Mouse (Mus musculus): Measurements from ENCODE around the gene Msrb3. TPM values are rescaled to one million over a fixed set of nuclear protein-coding genes. Genes with fewer than 3 reads are reported as not detected.

The Msrb3 gene
- polyA plus RNA-seq, 1 experiment from 2014 or later, result 8.2 TPM

DNA sequence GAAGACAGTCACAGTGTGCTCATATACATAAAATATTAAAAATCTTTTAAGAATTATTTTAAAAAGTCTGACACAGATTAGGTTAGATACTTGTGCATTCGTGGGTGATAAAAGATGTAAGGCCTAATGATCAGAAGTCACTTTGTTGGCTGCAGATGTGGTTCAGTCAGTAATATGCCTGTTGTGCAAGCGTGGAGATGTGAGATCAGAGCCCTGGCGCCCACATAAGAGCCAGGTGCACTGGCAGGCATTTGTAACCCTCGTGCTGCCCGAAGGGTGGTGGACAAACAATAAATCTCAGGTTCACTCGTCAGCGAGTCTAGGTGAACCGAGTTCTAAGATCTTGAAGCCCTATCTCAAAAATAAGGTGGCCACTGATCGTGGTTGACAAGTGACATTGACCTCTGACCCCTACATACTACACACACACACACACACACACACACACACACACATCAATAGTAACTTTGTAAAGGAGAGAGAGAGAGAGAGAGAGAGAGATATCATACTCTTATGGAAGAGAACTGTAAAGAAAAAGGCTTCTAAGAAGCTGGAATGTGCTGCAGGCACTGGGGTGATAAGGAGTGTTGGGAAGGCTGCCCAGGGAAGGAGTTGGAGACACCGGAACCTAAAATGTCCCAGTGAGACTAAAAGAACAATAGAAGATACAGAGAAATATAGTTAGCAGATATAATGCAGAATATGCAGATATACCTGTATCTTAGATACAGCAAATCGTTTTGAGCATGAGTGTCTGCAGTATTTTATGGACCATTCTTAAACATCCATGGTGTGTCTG, 10.1 kb upstream of the Msrb3 start:
- Histone ChIP-seq H3K9me3 (ENCODE audit: control insufficient read depth, low read length) (no peaks in the 10 kb centered on the region), H3K9ac (ENCODE audit: low read length) (no peak overlapping the region), H3K36me3 (ENCODE audit: control insufficient read depth, insufficient read depth, low read length) (no peaks in the 10 kb centered on the region), H3K27ac (ENCODE audit: low read depth, low read length) (no peak overlapping the region), H3K27me3 (ENCODE audit: control insufficient read depth, insufficient read depth, low read length) (no peaks in the 10 kb centered on the region), H3K4me2 (ENCODE audit: low read depth, low read length, severe bottlenecking) (no peak overlapping the region), H3K4me1 (replicated peaks; ENCODE audit: control insufficient read depth, insufficient read depth, low read length) (no peaks in the 10 kb centered on the region), H3K4me3 (ENCODE audit: low read depth, low read length) (no peak overlapping the region)
- 92% methylated on average over 11 of the region's 11 CpGs for WGBS
- ATAC-seq (replicated peaks; ENCODE audit: low FRiP score), result no peak
- DNase-seq (ENCODE audit: low spot score), result no peak

- Histone ChIP-seq H3K27me3 (ENCODE audit: control insufficient read depth, insufficient read depth, low read length) (no peaks in the 10 kb centered on the region), H3K4me2 (ENCODE audit: low read depth, low read length, severe bottlenecking) (no peak overlapping the region), H3K9me3 (ENCODE audit: control insufficient read depth, low read length) (no peaks in the 10 kb centered on the region), H3K27ac (ENCODE audit: low read depth, low read length) (no peak overlapping the region), H3K36me3 (ENCODE audit: control insufficient read depth, insufficient read depth, low read length) (no peaks in the 10 kb centered on the region), H3K4me1 (replicated peaks; ENCODE audit: control insufficient read depth, insufficient read depth, low read length) (no peaks in the 10 kb centered on the region), H3K9ac (ENCODE audit: low read length) (no peak overlapping the region), H3K4me3 (ENCODE audit: low read depth, low read length) (no peak overlapping the region)
- ATAC-seq (replicated peaks; ENCODE audit: low FRiP score) (no peak), DNase-seq (ENCODE audit: low spot score) (no peak)
- 88% methylated on average over 10 of the region's 10 CpGs for WGBS
Measured at GRCm38 (mm10) chr10:120904676-120905075, 5.8 kb upstream of the Msrb3 start.

GRCm38 (mm10) chr10:120903843-120904468, 5.1 kb upstream of the Msrb3 start:
- Histone ChIP-seq H3K27ac (ENCODE audit: low read depth, low read length) (no peak overlapping the region), H3K9ac (ENCODE audit: low read length) (no peak overlapping the region), H3K4me1 (replicated peaks; ENCODE audit: control insufficient read depth, insufficient read depth, low read length) (peaks cover 2% of the 10 kb centered on the region; the same call in 1 of the 2 replicates), H3K4me3 (ENCODE audit: low read depth, low read length) (no peak overlapping the region), H3K4me2 (ENCODE audit: low read depth, low read length, severe bottlenecking) (no peak overlapping the region), H3K27me3 (ENCODE audit: control insufficient read depth, insufficient read depth, low read length) (no peaks in the 10 kb centered on the region), H3K9me3 (ENCODE audit: control insufficient read depth, low read length) (no peaks in the 10 kb centered on the region), H3K36me3 (ENCODE audit: control insufficient read depth, insufficient read depth, low read length) (no peaks in the 10 kb centered on the region)
- ATAC-seq (replicated peaks; ENCODE audit: low FRiP score) (no peak), DNase-seq (ENCODE audit: low spot score) (peak; percentile 65)
- WGBS, result 79% methylated on average over 4 of the region's 4 CpGs

DNA sequence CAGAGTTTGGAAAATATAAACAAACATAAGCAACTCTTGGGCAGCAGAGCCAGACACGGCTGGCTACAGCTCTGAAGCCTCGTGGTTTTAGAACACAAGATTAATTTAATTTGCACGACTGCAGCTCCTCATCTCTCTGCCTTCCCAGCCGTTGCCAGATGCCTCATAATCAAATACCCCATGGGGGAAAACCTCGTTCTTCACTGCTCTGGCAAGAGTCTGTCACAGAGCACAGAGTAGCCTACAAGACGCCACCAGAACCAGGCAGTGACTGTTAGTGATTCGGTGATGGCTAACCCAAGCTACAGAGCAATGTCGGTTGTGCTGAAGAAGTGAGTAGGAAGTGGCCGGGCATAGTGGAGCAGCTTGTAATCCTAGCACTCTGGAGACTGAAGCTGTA, 2.8 kb upstream of the Msrb3 start:
- peaks cover 3% of the 10 kb centered on the region; the same call in 1 of the 2 replicates for H3K27me3 ChIP-seq (ENCODE audit: control insufficient read depth, insufficient read depth, low read length)
- H3K9me3 ChIP-seq (ENCODE audit: control insufficient read depth, low read length), result no peaks in the 10 kb centered on the region
- H3K4me3 ChIP-seq (ENCODE audit: low read depth, low read length), result no peak overlapping the region
- no peaks in the 10 kb centered on the region for H3K36me3 ChIP-seq (ENCODE audit: control insufficient read depth, insufficient read depth, low read length)
- H3K4me2 ChIP-seq (ENCODE audit: low read depth, low read length, severe bottlenecking), result no peak overlapping the region
- 78% methylated on average over 9 of the region's 9 CpGs for WGBS
- ATAC-seq (replicated peaks; ENCODE audit: low FRiP score) (no peak), DNase-seq (ENCODE audit: low spot score) (no peak)
- H3K27ac ChIP-seq (ENCODE audit: low read depth, low read length), result no peak overlapping the region
- H3K9ac ChIP-seq (ENCODE audit: low read length), result no peak overlapping the region
- peaks cover 2% of the 10 kb centered on the region; the same call in 1 of the 2 replicates for H3K4me1 ChIP-seq (replicated peaks; ENCODE audit: control insufficient read depth, insufficient read depth, low read length)

GRCm38 (mm10) chr10:120900096-120900495, 1.2 kb upstream of the Msrb3 start:
- no peaks in the 10 kb centered on the region for H3K9me3 ChIP-seq (ENCODE audit: control insufficient read depth, low read length)
- H3K27ac ChIP-seq (ENCODE audit: low read depth, low read length), result no peak overlapping the region
- H3K4me3 ChIP-seq (ENCODE audit: low read depth, low read length), result no peak overlapping the region
- H3K36me3 ChIP-seq (ENCODE audit: control insufficient read depth, insufficient read depth, low read length), result no peaks in the 10 kb centered on the region
- H3K4me2 ChIP-seq (ENCODE audit: low read depth, low read length, severe bottlenecking), result no peak overlapping the region
- peaks cover 3% of the 10 kb centered on the region; the same call in 1 of the 2 replicates for H3K27me3 ChIP-seq (ENCODE audit: control insufficient read depth, insufficient read depth, low read length)
- 68% methylated on average over 13 of the region's 13 CpGs for WGBS
- no peak overlapping the region for H3K9ac ChIP-seq (ENCODE audit: low read length)
- peaks cover 2% of the 10 kb centered on the region; the same call in 1 of the 2 replicates for H3K4me1 ChIP-seq (replicated peaks; ENCODE audit: control insufficient read depth, insufficient read depth, low read length)
- DNase-seq (ENCODE audit: low spot score) (no peak), ATAC-seq (replicated peaks; ENCODE audit: low FRiP score) (no peak)

DNA sequence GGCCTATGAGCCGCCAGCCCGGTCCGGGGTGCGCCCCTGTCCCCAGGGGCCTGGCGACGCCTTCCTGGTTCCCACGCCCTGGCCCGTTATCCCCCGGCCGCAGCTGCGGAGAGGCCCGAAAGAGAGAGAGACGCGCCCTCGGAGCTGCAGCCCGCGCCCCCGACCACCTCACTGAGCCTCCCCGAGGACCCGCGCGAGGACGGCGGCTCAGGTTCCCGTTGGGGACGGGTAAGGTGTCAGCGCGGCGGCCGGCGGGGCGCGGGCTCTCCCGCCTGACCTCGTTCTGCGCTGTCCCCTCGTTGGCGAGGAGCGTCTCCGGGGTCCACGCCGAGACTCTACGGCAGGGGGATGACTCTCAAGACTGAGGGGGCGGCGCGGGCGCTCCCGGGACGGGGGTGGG, 544 bp downstream of the Msrb3 start:
- H3K27me3 ChIP-seq (ENCODE audit: control insufficient read depth, insufficient read depth, low read length), result peaks cover 3% of the 10 kb centered on the region; the same call in 1 of the 2 replicates
- under 1% methylated on average over 35 of the region's 49 CpGs for WGBS

DNA sequence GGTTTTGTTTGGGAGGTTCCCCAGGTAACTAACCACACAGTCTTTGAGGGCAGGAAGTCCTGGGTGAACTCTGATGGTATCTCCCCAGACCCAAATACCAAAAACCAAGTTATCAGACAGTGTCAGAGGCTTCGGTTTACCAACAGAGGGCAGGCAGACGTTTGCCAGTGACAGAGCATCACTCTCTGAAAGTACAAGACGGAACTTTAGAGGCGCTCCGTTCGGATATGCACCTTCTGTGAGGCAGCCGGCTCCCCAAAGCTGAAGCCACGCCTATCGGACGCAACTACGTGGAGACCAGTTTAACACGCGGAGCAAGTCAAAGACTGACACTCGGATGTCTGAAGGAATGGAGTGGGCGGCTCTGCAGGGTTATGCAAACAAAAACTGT, 3.0 kb downstream of the Msrb3 start:
- no peak overlapping the region for H3K9ac ChIP-seq (ENCODE audit: low read length)
- H3K36me3 ChIP-seq (ENCODE audit: control insufficient read depth, insufficient read depth, low read length), result no peaks in the 10 kb centered on the region
- H3K4me3 ChIP-seq (ENCODE audit: low read depth, low read length), result no peak overlapping the region
- no peak overlapping the region for H3K27ac ChIP-seq (ENCODE audit: low read depth, low read length)
- no peaks in the 10 kb centered on the region; the same call in 1 of the 2 replicates for H3K9me3 ChIP-seq (ENCODE audit: control insufficient read depth, low read length)
- H3K27me3 ChIP-seq (ENCODE audit: control insufficient read depth, insufficient read depth, low read length), result peaks cover 3% of the 10 kb centered on the region; the same call in 1 of the 2 replicates
- H3K4me1 ChIP-seq (replicated peaks; ENCODE audit: control insufficient read depth, insufficient read depth, low read length), result peaks cover 2% of the 10 kb centered on the region; the same call in 1 of the 2 replicates
- WGBS, result 28% methylated on average over 15 of the region's 15 CpGs
- DNase-seq (ENCODE audit: low spot score) (peak; percentile 51), ATAC-seq (replicated peaks; ENCODE audit: low FRiP score) (no peak)
- no peak overlapping the region for H3K4me2 ChIP-seq (ENCODE audit: low read depth, low read length, severe bottlenecking)

More for the DNA sequence above, 544 bp downstream of the Msrb3 start:
- H3K9me3 ChIP-seq (ENCODE audit: control insufficient read depth, low read length), result no peaks in the 10 kb centered on the region
- peak; percentile 46; the same call in 1 of the 2 replicates for ATAC-seq (replicated peaks; ENCODE audit: low FRiP score)
- peak overlapping the region; percentile 63 for H3K4me3 ChIP-seq (ENCODE audit: low read depth, low read length)
- peaks cover 2% of the 10 kb centered on the region; the same call in 1 of the 2 replicates for H3K4me1 ChIP-seq (replicated peaks; ENCODE audit: control insufficient read depth, insufficient read depth, low read length)
- H3K9ac ChIP-seq (ENCODE audit: low read length), result peak overlapping the region; percentile 65
- H3K36me3 ChIP-seq (ENCODE audit: control insufficient read depth, insufficient read depth, low read length), result no peaks in the 10 kb centered on the region
- H3K4me2 ChIP-seq (ENCODE audit: low read depth, low read length, severe bottlenecking), result peak overlapping the region; percentile 95
- DNase-seq (ENCODE audit: low spot score), result peak; percentile 80
- no peak overlapping the region for H3K27ac ChIP-seq (ENCODE audit: low read depth, low read length)

DNA sequence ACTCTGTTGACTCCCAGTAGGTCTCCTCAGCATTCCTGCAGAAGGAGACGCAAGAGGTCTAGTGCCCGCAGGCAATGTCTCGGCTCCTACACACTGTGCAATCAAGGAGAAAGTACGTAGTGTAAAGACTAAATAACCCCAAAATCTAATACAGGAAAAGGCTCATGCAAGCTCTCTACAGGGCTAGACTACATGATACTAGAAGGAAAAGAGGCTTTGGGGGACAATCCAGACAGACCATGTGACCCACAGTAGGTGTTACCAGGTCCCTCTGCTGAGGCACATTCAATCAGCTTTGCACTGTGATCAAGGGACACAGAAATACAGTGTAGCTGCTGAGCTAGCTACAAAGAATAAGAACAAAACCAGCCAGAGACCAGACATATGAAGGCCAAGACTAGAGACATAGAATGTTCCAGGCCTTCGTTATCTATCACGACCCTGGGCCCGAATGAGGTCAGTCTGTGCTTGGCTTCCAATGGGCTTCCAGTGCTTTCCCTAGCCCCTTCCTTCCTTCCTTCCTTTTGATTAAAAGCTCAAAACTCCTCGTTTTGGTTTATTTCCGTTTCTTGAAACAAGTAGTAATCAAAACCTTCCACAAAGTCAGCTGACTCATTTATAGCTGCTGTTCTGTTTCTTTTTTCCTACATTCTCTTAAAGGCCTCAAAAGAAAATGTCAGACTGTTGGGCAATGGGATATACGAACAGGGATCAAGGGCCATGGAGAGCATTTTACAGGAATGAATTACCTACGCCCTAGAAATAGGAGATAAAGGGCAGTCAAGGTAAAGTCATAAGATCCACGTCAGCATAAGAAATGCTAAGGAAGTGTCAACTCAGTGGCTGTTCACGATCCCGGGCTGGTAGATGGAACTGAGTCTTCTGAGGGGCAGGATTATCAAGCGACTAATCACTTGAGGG, 3.7 kb downstream of the Msrb3 start:
- peaks cover 3% of the 10 kb centered on the region; the same call in 1 of the 2 replicates for H3K27me3 ChIP-seq (ENCODE audit: control insufficient read depth, insufficient read depth, low read length)
- ATAC-seq (replicated peaks; ENCODE audit: low FRiP score), result no peak

More for the DNA sequence above, 3.7 kb downstream of the Msrb3 start:
- no peak overlapping the region for H3K9ac ChIP-seq (ENCODE audit: low read length)
- peaks cover 4% of the 10 kb centered on the region; the same call in 1 of the 2 replicates for H3K9me3 ChIP-seq (ENCODE audit: control insufficient read depth, low read length)
- peaks cover 2% of the 10 kb centered on the region; the same call in 1 of the 2 replicates for H3K4me1 ChIP-seq (replicated peaks; ENCODE audit: control insufficient read depth, insufficient read depth, low read length)
- 80% methylated on average over 15 of the region's 15 CpGs for WGBS
- no peak overlapping the region for H3K4me2 ChIP-seq (ENCODE audit: low read depth, low read length, severe bottlenecking)
- no peak overlapping the region for H3K4me3 ChIP-seq (ENCODE audit: low read depth, low read length)
- DNase-seq (ENCODE audit: low spot score), result peak; percentile 45
- H3K36me3 ChIP-seq (ENCODE audit: control insufficient read depth, insufficient read depth, low read length), result no peaks in the 10 kb centered on the region
- no peak overlapping the region for H3K27ac ChIP-seq (ENCODE audit: low read depth, low read length)
